Mouse (Mus musculus): Measurements from ENCODE around the gene Gm5478. TPM values are rescaled to one million over a fixed set of nuclear protein-coding genes. Genes with fewer than 3 reads are reported as not detected.

The Gm5478 gene
- polyA plus RNA-seq, 1 experiment from 2014 or later = not detected

GRCm38 (mm10) chr15:101652736-101653265 lies 5.6 kb upstream of the Gm5478 start:
- Histone ChIP-seq H3K27me3 (ENCODE audit: control insufficient read depth, insufficient read depth, low read length) (no peaks in the 10 kb centered on the region), H3K4me3 (ENCODE audit: low read depth, low read length) (no peak overlapping the region), H3K36me3 (ENCODE audit: control insufficient read depth, insufficient read depth, low read length) (no peaks in the 10 kb centered on the region), H3K27ac (replicated peaks) (no peak overlapping the region), H3K4me2 (replicated peaks; ENCODE audit: low read depth) (no peak overlapping the region), H3K9me3 (ENCODE audit: control insufficient read depth, low read length) (no peaks in the 10 kb centered on the region), H3K4me1 (replicated peaks; ENCODE audit: control insufficient read depth, insufficient read depth) (no peaks in the 10 kb centered on the region), H3K9ac (ENCODE audit: low read length) (no peak overlapping the region)
- WGBS = 87% methylated on average over 5 of the region's 5 CpGs
- TF ChIP-seq CTCF (IDR thresholded peaks at IDR 0.05; ENCODE audit: low read depth) (no peak), EP300 (optimal IDR thresholded peaks at IDR 0.05) (no peak)
- DNase-seq (ENCODE audit: low spot score) (no peak), ATAC-seq (ENCODE audit: low FRiP score, low TSS enrichment) (no peak)

DNA sequence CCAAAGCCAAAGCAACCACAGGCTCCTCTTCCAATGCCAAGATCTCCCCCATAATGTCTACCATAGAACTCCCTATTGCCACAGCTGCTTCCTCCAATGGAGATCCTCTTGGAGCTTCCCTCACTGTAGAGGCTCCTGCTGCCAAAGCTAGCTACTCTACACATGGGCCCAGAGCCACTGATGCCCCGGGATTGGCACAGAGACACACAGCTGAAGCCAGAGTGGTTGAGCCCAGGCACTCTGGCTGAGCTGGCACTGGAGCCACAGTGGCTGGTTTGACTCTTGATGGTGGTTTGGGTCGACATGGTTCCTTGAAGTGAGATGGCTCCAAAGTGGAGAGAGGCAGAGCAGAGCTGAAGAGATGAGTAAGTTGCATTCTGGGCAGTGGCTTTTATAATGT lies 19.3 kb downstream of the Gm5478 start, which contains the start of gene Gm5414:
Gm5414 (minus strand) TSS at position 305 of the 400 bp plus-strand sequence.
- no peak for DNase-seq (ENCODE audit: low spot score)
- H3K4me2 ChIP-seq (replicated peaks; ENCODE audit: low read depth) = no peak within 1 kb of the TSS
- no peak for ATAC-seq (ENCODE audit: low FRiP score, low TSS enrichment)
- no peaks in the 10 kb centered on the region for H3K9me3 ChIP-seq (ENCODE audit: control insufficient read depth, low read length)
- TF ChIP-seq EP300 (optimal IDR thresholded peaks at IDR 0.05) (no peak), CTCF (IDR thresholded peaks at IDR 0.05; ENCODE audit: low read depth) (no peak)
- WGBS = 72% methylated on average over 2 of the region's 2 CpGs
- no peaks in the 10 kb centered on the region for H3K27me3 ChIP-seq (ENCODE audit: control insufficient read depth, insufficient read depth, low read length)
- H3K9ac ChIP-seq (ENCODE audit: low read length) = no peak within 1 kb of the TSS
- no peak within 1 kb of the TSS for H3K27ac ChIP-seq (replicated peaks)
- no peak within 1 kb of the TSS for H3K4me3 ChIP-seq (ENCODE audit: low read depth, low read length)
- H3K4me1 ChIP-seq (replicated peaks; ENCODE audit: control insufficient read depth, insufficient read depth) = no peaks in the 10 kb centered on the region
- H3K36me3 ChIP-seq (ENCODE audit: control insufficient read depth, insufficient read depth, low read length) = no peaks in the 10 kb centered on the region

DNA sequence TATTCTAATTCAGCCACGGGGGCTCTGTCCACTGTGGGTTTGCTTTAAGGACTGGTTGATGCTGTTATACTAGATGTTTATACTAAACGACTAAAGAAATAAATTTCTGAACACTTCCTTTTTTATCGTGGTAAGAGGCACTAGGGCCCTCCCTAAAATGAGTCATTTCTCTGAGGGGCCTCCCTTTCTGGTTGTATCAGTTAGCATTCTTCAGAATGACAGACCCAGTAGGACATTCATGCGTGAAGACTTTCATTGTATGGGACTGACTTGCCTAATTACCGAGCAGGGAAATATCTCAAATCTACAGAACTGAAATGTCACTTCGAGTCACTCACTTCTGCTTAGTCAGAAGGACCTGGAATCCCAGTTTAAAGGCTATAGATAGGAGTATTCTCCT lies 48.1 kb downstream of the Gm5478 start:
- 26% methylated on average over 6 of the region's 6 CpGs for WGBS
- DNase-seq (ENCODE audit: low spot score) = no peak
- H3K4me2 ChIP-seq (replicated peaks; ENCODE audit: low read depth) = no peak overlapping the region

More for the DNA sequence above, 48.1 kb downstream of the Gm5478 start:
- H3K9ac ChIP-seq (ENCODE audit: low read length) = no peak overlapping the region
- H3K27ac ChIP-seq (replicated peaks) = no peak overlapping the region
- no peaks in the 10 kb centered on the region for H3K36me3 ChIP-seq (ENCODE audit: control insufficient read depth, insufficient read depth, low read length)
- H3K9me3 ChIP-seq (ENCODE audit: control insufficient read depth, low read length) = no peaks in the 10 kb centered on the region
- H3K4me3 ChIP-seq (ENCODE audit: low read depth, low read length) = no peak overlapping the region
- no peaks in the 10 kb centered on the region for H3K27me3 ChIP-seq (ENCODE audit: control insufficient read depth, insufficient read depth, low read length)
- H3K4me1 ChIP-seq (replicated peaks; ENCODE audit: control insufficient read depth, insufficient read depth) = no peaks in the 10 kb centered on the region
- TF ChIP-seq CTCF (IDR thresholded peaks at IDR 0.05; ENCODE audit: low read depth) (no peak), EP300 (optimal IDR thresholded peaks at IDR 0.05) (no peak)
- ATAC-seq (ENCODE audit: low FRiP score, low TSS enrichment) = no peak

Small RNA genes within 50 kb of the gene (microRNA-seq; reads per million reads assigned to microRNA genes)
- gene Gm44342 (not detected), gene Gm44383 (not detected), gene Gm44479 (not detected)

Other genes with a start within 250 kb of the Gm5478 start
- 191 and 207 TPM in 2 replicates for gene Krt7, start 236.3 kb downstream of the Gm5478 start, polyA plus RNA-seq (2015; fragmentation: Nextera tagmentation; extraction: Ambion mirVana)
- 0.23 and 0.24 TPM in 2 replicates for gene Krt87, start 208.6 kb downstream of the Gm5478 start, polyA plus RNA-seq (2015; fragmentation: Nextera tagmentation; extraction: Ambion mirVana)
- gene Krt88, start 199.6 kb downstream of the Gm5478 start, polyA plus RNA-seq (2015; fragmentation: Nextera tagmentation; extraction: Ambion mirVana) = 0.15 TPM in 1 of 2 replicates, not detected in the other
- not detected in 2 replicates for gene Krt81, start 183.6 kb downstream of the Gm5478 start, polyA plus RNA-seq (2015; fragmentation: Nextera tagmentation; extraction: Ambion mirVana)
- 0.05 TPM in 1 of 2 replicates, not detected in the other for gene Krt86, start 173.9 kb downstream of the Gm5478 start, polyA plus RNA-seq (2015; fragmentation: Nextera tagmentation; extraction: Ambion mirVana)
- 0.16 TPM in 1 of 2 replicates, not detected in the other for gene Krt83, start 155.9 kb downstream of the Gm5478 start, polyA plus RNA-seq (2015; fragmentation: Nextera tagmentation; extraction: Ambion mirVana)
- gene Gm49425, start 130.1 kb downstream of the Gm5478 start, polyA plus RNA-seq (2015; fragmentation: Nextera tagmentation; extraction: Ambion mirVana) = not detected in 2 replicates
- 0.10 and 0.15 TPM in 2 replicates for gene Krt84, start 114.6 kb downstream of the Gm5478 start, polyA plus RNA-seq (2015; fragmentation: Nextera tagmentation; extraction: Ambion mirVana)
- gene Krt82, start 96.7 kb downstream of the Gm5478 start, polyA plus RNA-seq (2015; fragmentation: Nextera tagmentation; extraction: Ambion mirVana) = 0.06 TPM in 1 of 2 replicates, not detected in the other
- gene Krt90, start 84.4 kb downstream of the Gm5478 start, polyA plus RNA-seq (2015; fragmentation: Nextera tagmentation; extraction: Ambion mirVana) = 0.18 and 0.21 TPM in 2 replicates
- 0.57 and 0.94 TPM in 2 replicates for gene Krt75, start 73.5 kb downstream of the Gm5478 start, polyA plus RNA-seq (2015; fragmentation: Nextera tagmentation; extraction: Ambion mirVana)
- gene Gm5414, start 19.2 kb downstream of the Gm5478 start, polyA plus RNA-seq (2015; fragmentation: Nextera tagmentation; extraction: Ambion mirVana) = not detected in 2 replicates
- 3.3 and 4.7 TPM in 2 replicates for gene Krt6b, start 32.9 kb upstream of the Gm5478 start, polyA plus RNA-seq (2015; fragmentation: Nextera tagmentation; extraction: Ambion mirVana)
- 30.7 and 42.9 TPM in 2 replicates for gene Krt6a, start 46.9 kb upstream of the Gm5478 start, polyA plus RNA-seq (2015; fragmentation: Nextera tagmentation; extraction: Ambion mirVana)
- gene Krt5, start 65.5 kb upstream of the Gm5478 start, polyA plus RNA-seq (2015; fragmentation: Nextera tagmentation; extraction: Ambion mirVana) = 504 and 557 TPM in 2 replicates
- not detected in 2 replicates for gene Krt71, start 95.7 kb upstream of the Gm5478 start, polyA plus RNA-seq (2015; fragmentation: Nextera tagmentation; extraction: Ambion mirVana)
- not detected in 2 replicates for gene Krt72, start 139.1 kb upstream of the Gm5478 start, polyA plus RNA-seq (2015; fragmentation: Nextera tagmentation; extraction: Ambion mirVana)
- not detected in 2 replicates for gene Krt73, start 155.0 kb upstream of the Gm5478 start, polyA plus RNA-seq (2015; fragmentation: Nextera tagmentation; extraction: Ambion mirVana)
- not detected in 2 replicates for gene Krt2, start 170.8 kb upstream of the Gm5478 start, polyA plus RNA-seq (2015; fragmentation: Nextera tagmentation; extraction: Ambion mirVana)
- gene Krt1, start 203.4 kb upstream of the Gm5478 start, polyA plus RNA-seq (2015; fragmentation: Nextera tagmentation; extraction: Ambion mirVana) = 588 and 700 TPM in 2 replicates
- gene Krt77, start 222.3 kb upstream of the Gm5478 start, polyA plus RNA-seq (2015; fragmentation: Nextera tagmentation; extraction: Ambion mirVana) = 5.1 and 5.3 TPM in 2 replicates
- 1.9 and 2.2 TPM in 2 replicates for gene Krt76, start 245.5 kb upstream of the Gm5478 start, polyA plus RNA-seq (2015; fragmentation: Nextera tagmentation; extraction: Ambion mirVana)